Mouse (Mus musculus): ENCODE results near the gene Vps13a. TPM values are rescaled to one million over a fixed set of nuclear protein-coding genes. Genes with fewer than 3 reads are reported as not detected.
A peak's percentile ranks its signal among the peaks of the same experiment; 100 is the strongest.

The Vps13a gene
- total and polyA plus RNA-seq, 2 experiments from 2014 or later = 5.9 to 6.6 TPM

GRCm38 (mm10) chr19:16755854-16756253, 24.9 kb downstream of the Vps13a start:
- Histone ChIP-seq H3K36me3 (replicated peaks; ENCODE audit: control insufficient read depth, insufficient read depth, low read length) (peaks cover 14% of the 10 kb centered on the region), H3K27me3 (ENCODE audit: control insufficient read depth, insufficient read depth, low read length) (no peaks in the 10 kb centered on the region), H3K9me3 (replicated peaks; ENCODE audit: control insufficient read depth, low read length) (no peaks in the 10 kb centered on the region), H3K27ac (ENCODE audit: low read depth) (no peak overlapping the region), H3K4me3 (ENCODE audit: low read depth, low read length) (no peak overlapping the region), H3K4me1 (ENCODE audit: control insufficient read depth, insufficient read depth) (no peaks in the 10 kb centered on the region), H3K9ac (replicated peaks; ENCODE audit: low read depth, low read length) (no peak overlapping the region), H3K4me2 (ENCODE audit: low read depth, low read length) (no peak overlapping the region)
- TF ChIP-seq EP300 (IDR thresholded peaks at IDR 0.05; ENCODE audit: low read depth) (no peak), CTCF (IDR thresholded peaks at IDR 0.05; ENCODE audit: low read depth) (no peak)
- no peak for ATAC-seq (ENCODE audit: insufficient read depth, low read depth)
- DNase-seq (ENCODE audit: low spot score) = no peak

- Histone ChIP-seq H3K27ac (ENCODE audit: low read depth) (no peak overlapping the region), H3K36me3 (replicated peaks; ENCODE audit: control insufficient read depth, insufficient read depth, low read length) (peaks cover 16% of the 10 kb centered on the region), H3K9me3 (replicated peaks; ENCODE audit: control insufficient read depth, low read length) (no peaks in the 10 kb centered on the region), H3K4me2 (ENCODE audit: low read depth, low read length) (no peak overlapping the region), H3K27me3 (ENCODE audit: control insufficient read depth, insufficient read depth, low read length) (no peaks in the 10 kb centered on the region), H3K9ac (replicated peaks; ENCODE audit: low read depth, low read length) (no peak overlapping the region), H3K4me3 (ENCODE audit: low read depth, low read length) (no peak overlapping the region), H3K4me1 (ENCODE audit: control insufficient read depth, insufficient read depth) (no peaks in the 10 kb centered on the region)
- 93% methylated on average over 7 of the region's 7 CpGs for WGBS
- ATAC-seq (ENCODE audit: insufficient read depth, low read depth) (no peak), DNase-seq (ENCODE audit: low spot score) (no peak)
- TF ChIP-seq EP300 (IDR thresholded peaks at IDR 0.05; ENCODE audit: low read depth) = no peak
- TF ChIP-seq CTCF (IDR thresholded peaks at IDR 0.05; ENCODE audit: low read depth) = no peak
Measured at GRCm38 (mm10) chr19:16755226-16755625, 25.5 kb downstream of the Vps13a start.

DNA sequence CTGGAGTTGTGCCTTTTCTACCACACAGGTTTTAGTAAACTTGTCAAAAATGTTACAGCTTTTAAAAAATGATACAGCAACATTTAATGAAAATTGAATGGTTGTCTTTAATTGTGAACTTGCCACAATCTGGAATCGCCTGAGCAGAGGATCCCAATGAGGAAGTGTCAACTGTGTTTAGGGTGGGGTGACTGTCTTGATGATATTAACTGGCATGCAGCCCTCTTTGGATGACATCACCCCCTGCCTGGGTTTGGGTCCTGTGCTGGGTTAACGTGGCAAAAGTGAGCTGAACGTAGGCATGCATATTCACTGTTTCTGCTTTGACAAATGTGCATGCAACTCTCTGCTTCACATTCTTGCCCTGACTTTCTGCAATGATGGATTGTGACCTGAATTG, 27.6 kb downstream of the Vps13a start:
- no peak overlapping the region for H3K4me2 ChIP-seq (ENCODE audit: low read depth, low read length)
- no peak for TF ChIP-seq CTCF (IDR thresholded peaks at IDR 0.05; ENCODE audit: low read depth)
- no peak for TF ChIP-seq EP300 (IDR thresholded peaks at IDR 0.05; ENCODE audit: low read depth)
- H3K27ac ChIP-seq (ENCODE audit: low read depth) = no peak overlapping the region
- no peaks in the 10 kb centered on the region for H3K4me1 ChIP-seq (ENCODE audit: control insufficient read depth, insufficient read depth)
- H3K4me3 ChIP-seq (ENCODE audit: low read depth, low read length) = no peak overlapping the region
- peaks cover 16% of the 10 kb centered on the region for H3K36me3 ChIP-seq (replicated peaks; ENCODE audit: control insufficient read depth, insufficient read depth, low read length)
- H3K9me3 ChIP-seq (replicated peaks; ENCODE audit: control insufficient read depth, low read length) = no peaks in the 10 kb centered on the region
- no peak for ATAC-seq (ENCODE audit: insufficient read depth, low read depth)
- H3K9ac ChIP-seq (replicated peaks; ENCODE audit: low read depth, low read length) = no peak overlapping the region
- no peaks in the 10 kb centered on the region for H3K27me3 ChIP-seq (ENCODE audit: control insufficient read depth, insufficient read depth, low read length)
- WGBS = 74% methylated on average over 3 of the region's 3 CpGs
- no peak for DNase-seq (ENCODE audit: low spot score)

- no peaks in the 10 kb centered on the region for H3K27me3 ChIP-seq (ENCODE audit: control insufficient read depth, insufficient read depth, low read length)
- H3K4me1 ChIP-seq (ENCODE audit: control insufficient read depth, insufficient read depth) = no peaks in the 10 kb centered on the region
- H3K36me3 ChIP-seq (replicated peaks; ENCODE audit: control insufficient read depth, insufficient read depth, low read length) = peaks cover 18% of the 10 kb centered on the region
- no peak overlapping the region for H3K4me3 ChIP-seq (ENCODE audit: low read depth, low read length)
- no peaks in the 10 kb centered on the region for H3K9me3 ChIP-seq (replicated peaks; ENCODE audit: control insufficient read depth, low read length)
- no peak overlapping the region for H3K27ac ChIP-seq (ENCODE audit: low read depth)
- H3K4me2 ChIP-seq (ENCODE audit: low read depth, low read length) = no peak overlapping the region
- DNase-seq (ENCODE audit: low spot score) = no peak
- no peak for TF ChIP-seq CTCF (IDR thresholded peaks at IDR 0.05; ENCODE audit: low read depth)
- TF ChIP-seq EP300 (IDR thresholded peaks at IDR 0.05; ENCODE audit: low read depth) = no peak
- ATAC-seq (ENCODE audit: insufficient read depth, low read depth) = no peak
- no peak overlapping the region for H3K9ac ChIP-seq (replicated peaks; ENCODE audit: low read depth, low read length)
- WGBS = 79% methylated on average over 4 of the region's 4 CpGs
Measured at GRCm38 (mm10) chr19:16736854-16737253, 43.9 kb downstream of the Vps13a start.

DNA sequence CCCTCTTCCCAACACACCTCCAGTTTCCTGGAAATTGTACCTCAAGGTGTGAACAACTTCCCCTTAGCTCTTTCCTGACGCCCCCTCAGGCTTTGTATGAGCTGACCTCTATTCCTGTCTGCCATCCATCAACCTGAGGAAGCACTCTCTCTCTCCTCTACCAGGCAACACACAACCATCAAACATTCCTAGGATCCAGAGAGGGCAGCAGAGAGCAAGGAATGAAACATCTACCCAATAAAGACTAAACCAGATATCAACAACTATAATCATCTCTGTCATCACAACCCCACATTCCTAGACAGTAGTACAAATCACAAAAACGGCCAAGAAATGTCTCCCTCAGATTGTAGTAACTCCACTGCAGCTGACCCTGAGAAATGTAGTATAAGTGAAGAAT, 52.0 kb downstream of the Vps13a start:
- WGBS = 24% methylated on average over 2 of the region's 2 CpGs
- no peak for ATAC-seq (ENCODE audit: insufficient read depth, low read depth)
- no peak overlapping the region for H3K4me3 ChIP-seq (ENCODE audit: low read depth, low read length)
- TF ChIP-seq EP300 (IDR thresholded peaks at IDR 0.05; ENCODE audit: low read depth) (no peak), CTCF (IDR thresholded peaks at IDR 0.05; ENCODE audit: low read depth) (peak; percentile 41)
- no peak overlapping the region for H3K9ac ChIP-seq (replicated peaks; ENCODE audit: low read depth, low read length)
- H3K9me3 ChIP-seq (replicated peaks; ENCODE audit: control insufficient read depth, low read length) = no peaks in the 10 kb centered on the region
- no peaks in the 10 kb centered on the region for H3K4me1 ChIP-seq (ENCODE audit: control insufficient read depth, insufficient read depth)
- no peaks in the 10 kb centered on the region for H3K27me3 ChIP-seq (ENCODE audit: control insufficient read depth, insufficient read depth, low read length)
- peaks cover 12% of the 10 kb centered on the region; the same call in 1 of the 2 replicates for H3K36me3 ChIP-seq (replicated peaks; ENCODE audit: control insufficient read depth, insufficient read depth, low read length)
- no peak for DNase-seq (ENCODE audit: low spot score)
- no peak overlapping the region for H3K27ac ChIP-seq (ENCODE audit: low read depth)
- H3K4me2 ChIP-seq (ENCODE audit: low read depth, low read length) = no peak overlapping the region

- Histone ChIP-seq H3K4me1 (ENCODE audit: control insufficient read depth, insufficient read depth) (no peaks in the 10 kb centered on the region), H3K27ac (ENCODE audit: low read depth) (no peak overlapping the region), H3K9ac (replicated peaks; ENCODE audit: low read depth, low read length) (no peak overlapping the region), H3K4me2 (ENCODE audit: low read depth, low read length) (no peak overlapping the region), H3K27me3 (ENCODE audit: control insufficient read depth, insufficient read depth, low read length) (no peaks in the 10 kb centered on the region), H3K9me3 (replicated peaks; ENCODE audit: control insufficient read depth, low read length) (no peaks in the 10 kb centered on the region), H3K36me3 (replicated peaks; ENCODE audit: control insufficient read depth, insufficient read depth, low read length) (peaks cover 9% of the 10 kb centered on the region; the same call in 1 of the 2 replicates), H3K4me3 (ENCODE audit: low read depth, low read length) (no peak overlapping the region)
- 86% methylated on average over 3 of the region's 3 CpGs for WGBS
- ATAC-seq (ENCODE audit: insufficient read depth, low read depth) = no peak
- no peak for TF ChIP-seq EP300 (IDR thresholded peaks at IDR 0.05; ENCODE audit: low read depth)
- TF ChIP-seq CTCF (IDR thresholded peaks at IDR 0.05; ENCODE audit: low read depth) = no peak
- DNase-seq (ENCODE audit: low spot score) = no peak
Measured at GRCm38 (mm10) chr19:16715249-16715648, 65.5 kb downstream of the Vps13a start.

Measured in heart, postnatal 0 days (tissue).